Comparison of ENCODE assay signal across 10 mouse cellular contexts in genomic region chr17:36869284-36869954, GRCm38 (mm10). TPM values are rescaled to one million over a fixed set of nuclear protein-coding genes. Genes with fewer than 3 reads are reported as not detected.
DNase-seq lines count a peak whose midpoint lies in the region; ATAC-seq and TF ChIP-seq lines count a peak whose summit lies in the region.
"Had no signal": no experiment of that assay in that cellular context is flagged by ENCODE, and none has a peak within 500 bp of the region (broad histone marks: within the 10 kb centered on the region; RNA-seq: fewer than 3 reads in every experiment).

TSS of gene Trim10 (plus strand) at chr17:36869574.

- no peaks in the 10 kb centered on the region for H3K27me3 ChIP-seq in hindbrain, embryonic 11.5 days (ENCODE audit: control insufficient read depth, insufficient read depth, low read length)
- peaks cover 25% of the 10 kb centered on the region for H3K27me3 ChIP-seq in hindbrain, embryonic 13.5 days
- 0 out of 2 replicates have a peak, but pooled peaks cover 4% of the 10 kb centered on the region for H3K27me3 ChIP-seq in spleen, adult 2 months (ENCODE audit: control insufficient read depth, insufficient read depth, low read length)

- WGBS in hindbrain, embryonic 11.5 days, result 93% methylated on average over 4 of the region's 4 CpGs
- 80% methylated on average over 4 of the region's 4 CpGs for WGBS in hindbrain, embryonic 13.5 days
- WGBS in bone marrow, adult 2 months, result 64% methylated on average over 4 of the region's 4 CpGs
- 73% methylated on average over 4 of the region's 4 CpGs for WGBS in spleen, adult 2 months

- DNase-seq in hindbrain, embryonic 11.5 days (ENCODE audit: low spot score), result no peak
- DNase-seq in spleen, adult 2 months (ENCODE audit: low read depth in 1 of 2, low spot score in 2 of 2), result no peak
- DNase-seq in cerebellum, postnatal 10 days, result no peak
- DNase-seq in kidney, postnatal 14 days, result no peak
- DNase-seq in cerebellum, postnatal 14 days, result no peak
- DNase-seq: thymus, postnatal 14 days had no signal

- TF ChIP-seq POLR2A in bone marrow, adult 2 months (IDR thresholded peaks at IDR 0.05; ENCODE audit: borderline replicate concordance, control insufficient read depth, low read depth, low read length), result 0 out of 2 replicates have a peak, but pooled peaks have one; percentile 20
- TF ChIP-seq POLR2A in spleen, adult 2 months (IDR thresholded peaks at IDR 0.05; ENCODE audit: low read depth, low read length), result no peak

- no peak within 1 kb of the TSS for H3K4me3 ChIP-seq in hindbrain, embryonic 11.5 days (ENCODE audit: low read depth, low read length)
- no peak within 1 kb of the TSS for H3K4me3 ChIP-seq in hindbrain, embryonic 13.5 days
- H3K4me3 ChIP-seq in bone marrow, adult 2 months (replicated peaks; ENCODE audit: control insufficient read depth, low read depth, low read length), result peak within 1 kb of the TSS; percentile 83
- H3K4me3 ChIP-seq in spleen, adult 2 months (ENCODE audit: extremely low read depth, insufficient read depth, insufficient read length), result 0 out of 2 replicates have a peak within 1 kb of the TSS, but pooled peaks have one; percentile 21

- no peaks in the 10 kb centered on the region for H3K36me3 ChIP-seq in hindbrain, embryonic 11.5 days (ENCODE audit: control insufficient read depth, insufficient read depth, low read length)
- H3K36me3 ChIP-seq in hindbrain, embryonic 13.5 days, result no peaks in the 10 kb centered on the region
- H3K36me3 ChIP-seq in spleen, adult 2 months (ENCODE audit: control insufficient read depth, insufficient read depth, low read length), result no peaks in the 10 kb centered on the region; the same call in 1 of the 2 replicates

- no peaks in the 10 kb centered on the region for H3K9me3 ChIP-seq in hindbrain, embryonic 11.5 days (ENCODE audit: control insufficient read depth, low read length)
- H3K9me3 ChIP-seq in hindbrain, embryonic 13.5 days, result no peaks in the 10 kb centered on the region

- H3K27ac ChIP-seq in hindbrain, embryonic 11.5 days (ENCODE audit: low read depth, low read length), result 0 out of 2 replicates have a peak within 1 kb of the TSS, but pooled peaks have one; percentile 24
- H3K27ac ChIP-seq in hindbrain, embryonic 13.5 days, result no peak within 1 kb of the TSS
- H3K27ac ChIP-seq in bone marrow, adult 2 months (ENCODE audit: control insufficient read depth, insufficient read depth, low read depth, low read length, poor library complexity), result peak within 1 kb of the TSS; percentile 85
- peak within 1 kb of the TSS; percentile 54; the same call in 1 of the 2 replicates for H3K27ac ChIP-seq in spleen, adult 2 months (ENCODE audit: insufficient read depth, low read length)

- TF ChIP-seq CTCF in bone marrow, adult 2 months (IDR thresholded peaks at IDR 0.05; ENCODE audit: control insufficient read depth, insufficient read depth, low read length), result no peak
- TF ChIP-seq CTCF in spleen, adult 2 months (IDR thresholded peaks at IDR 0.05; ENCODE audit: extremely low read depth, insufficient read depth, insufficient read length, insufficient replicate concordance), result no peak

- H3K9ac ChIP-seq in hindbrain, embryonic 11.5 days (ENCODE audit: low read depth, low read length), result no peak within 1 kb of the TSS
- H3K9ac ChIP-seq in hindbrain, embryonic 13.5 days, result no peak within 1 kb of the TSS

- ATAC-seq in hindbrain, embryonic 11.5 days (ENCODE audit: low FRiP score), result no peak
- ATAC-seq in hindbrain, embryonic 13.5 days (ENCODE audit: low FRiP score), result no peak
- peak; percentile 48 to 70; a peak in 2 of 4 replicates for ATAC-seq in hematopoietic stem cell, adult 5-6 weeks (replicated peaks in 1 of 2; ENCODE audit: insufficient read depth in 1 of 2, low FRiP score in 2 of 2, low TSS enrichment in 1 of 2, low read depth in 1 of 2, poor library complexity in 2 of 2, severe bottlenecking in 2 of 2)

- no peak within 1 kb of the TSS for H3K4me2 ChIP-seq in hindbrain, embryonic 11.5 days (replicated peaks; ENCODE audit: low read depth, low read length)
- H3K4me2 ChIP-seq in hindbrain, embryonic 13.5 days, result no peak within 1 kb of the TSS

- no peaks in the 10 kb centered on the region for H3K4me1 ChIP-seq in hindbrain, embryonic 11.5 days (replicated peaks; ENCODE audit: control insufficient read depth, insufficient read depth, low read length)
- H3K4me1 ChIP-seq in hindbrain, embryonic 13.5 days (replicated peaks), result peaks cover 11% of the 10 kb centered on the region
- H3K4me1 ChIP-seq in bone marrow, adult 2 months (ENCODE audit: control insufficient read depth, insufficient read depth, low read length), result peaks cover 3% of the 10 kb centered on the region; the same call in 1 of the 2 replicates
- no peaks in the 10 kb centered on the region for H3K4me1 ChIP-seq in spleen, adult 2 months (ENCODE audit: control insufficient read depth, insufficient read depth, insufficient read length)

RNA-seq across cellular contexts. Expression of gene Trim10, which starts in this region (rescaled TPM):
- polyA plus RNA-seq in hindbrain, embryonic 11.5 days (2014; fragmentation: Nextera tagmentation; extraction: Ambion mirVana), result 6.6 and 6.7 TPM in 2 replicates
- polyA plus RNA-seq in hindbrain, embryonic 13.5 days (2015; fragmentation: Nextera tagmentation; extraction: Ambion mirVana), result 1.3 and 1.8 TPM in 2 replicates
- 108 and 159 TPM in 2 replicates for polyA plus RNA-seq in bone marrow, adult 2 months (2011; ENCODE audit: insufficient read depth, insufficient read length, low replicate concordance, missing spikeins)
- total RNA-seq in hematopoietic stem cell, adult 5-6 weeks (2017), result 1.1 and 3.9 TPM in 2 replicates
- polyA plus RNA-seq in spleen, adult 2 months (2012; rRNA removed), result 16.8 and 37.0 TPM in 2 replicates
- total RNA-seq: gastrocnemius, adult 18-20 months had no signal

Comparison
In these comparisons a context has a peak if more than half of its experiments do, and no peak if none do; other contexts are left out.
1. ATAC-seq: peak in hematopoietic stem cell, adult 5-6 weeks (2 of 2); none in hindbrain, embryonic 11.5 days (single experiment) and hindbrain, embryonic 13.5 days (single experiment).
2. H3K4me3 ChIP-seq: peak in bone marrow, adult 2 months (single experiment) and spleen, adult 2 months (single experiment); none in hindbrain, embryonic 11.5 days (single experiment) and hindbrain, embryonic 13.5 days (single experiment).